Mouse (Mus musculus): ENCODE measurements around the gene Vmn1r127.
"Not testable (repeated sequence)": the region's sequence is repeated elsewhere in the genome, so short reads cannot be mapped to it uniquely, and the experiment has no call there.

DNA sequence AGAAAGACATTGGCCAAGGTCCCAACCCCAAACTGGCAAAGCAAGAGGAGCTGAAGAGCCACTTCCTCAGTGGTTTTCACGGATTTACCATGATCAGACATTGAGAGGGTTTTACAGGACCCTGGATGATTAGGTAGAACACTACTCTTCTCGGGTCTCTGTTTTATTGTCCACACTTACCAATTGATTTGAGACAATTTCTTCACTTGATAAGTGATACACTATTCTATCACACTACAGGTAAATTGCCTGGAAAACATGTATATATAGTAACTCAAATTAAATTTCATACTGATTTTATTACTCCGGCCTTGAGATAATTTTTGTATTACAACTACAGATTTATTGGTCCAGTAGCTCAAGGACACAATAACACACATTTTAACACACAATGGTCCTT lies at the start of gene Vmn1r127:
- TF ChIP-seq CTCF (IDR thresholded peaks at IDR 0.05; ENCODE audit: low read depth, low read length); POLR2A (IDR thresholded peaks at IDR 0.05; ENCODE audit: extremely low read depth, insufficient read depth, low read length): not testable (repeated sequence)
